Mouse (Mus musculus) cerebellum, adult 2 months (tissue): ENCODE results near the gene Ube2v1.

Experiments used
- CTCF ChIP-seq: fragments of 200-500 bp; IDR thresholded peaks from 2 replicates; pipeline ENCODE4 v1.5.1; 2011; ENCODE audit warnings: low read depth, mild to moderate bottlenecking, control low read depth, low read length, moderate library complexity, borderline replicate concordance; ENCODE audit not compliant: insufficient read depth
- POLR2A ChIP-seq: fragments of 200-500 bp; IDR thresholded peaks from 2 replicates; pipeline ENCODE4 v1.6.1; 2011; ENCODE audit warnings: low read length, control low read depth, borderline replicate concordance; ENCODE audit not compliant: insufficient read depth

- peak; percentile 52 for TF ChIP-seq CTCF
- no peak for TF ChIP-seq POLR2A
Measured at GRCm38 (mm10) chr2:167640279-167640678, 8.4 kb upstream of the Ube2v1 start.
